Mouse (Mus musculus): ENCODE measurements around the gene Abcb6. TPM values are rescaled to one million over a fixed set of nuclear protein-coding genes. Genes with fewer than 3 reads are reported as not detected.
A peak's percentile ranks its signal among the peaks of the same experiment; 100 is the strongest.

The Abcb6 gene
- polyA plus RNA-seq, 1 experiment from 2014 or later: 12.0 TPM

DNA sequence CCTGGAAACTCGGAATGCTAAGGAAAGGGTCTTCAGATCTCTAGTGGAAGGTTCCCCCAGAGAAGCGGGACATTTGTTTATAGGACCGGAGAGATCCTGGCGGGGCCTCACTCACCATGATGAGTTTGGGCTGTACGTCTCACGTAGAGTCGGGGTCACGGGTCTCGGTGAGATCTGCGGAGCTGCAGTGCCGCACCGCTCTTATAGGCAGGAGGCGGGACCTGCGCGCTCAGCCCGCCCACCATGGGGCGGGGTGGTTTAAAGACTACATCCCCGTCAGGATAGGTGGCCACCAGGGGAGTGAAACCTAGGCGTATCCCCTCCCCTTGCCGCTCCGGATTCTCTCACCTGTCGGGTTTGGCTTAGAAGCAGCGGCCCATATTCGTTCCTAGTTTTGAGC lies 38.9 kb upstream of the Abcb6 start:
- H3K9me3 ChIP-seq (replicated peaks; ENCODE audit: control insufficient read depth, low read length): no peaks in the 10 kb centered on the region
- peaks cover 5% of the 10 kb centered on the region; the same call in 1 of the 2 replicates for H3K36me3 ChIP-seq (ENCODE audit: control insufficient read depth, insufficient read depth, low read length)
- peak overlapping the region; percentile 65 for H3K9ac ChIP-seq (ENCODE audit: low read depth, low read length)
- H3K27me3 ChIP-seq (ENCODE audit: control insufficient read depth, insufficient read depth, low read length): peaks cover 54% of the 10 kb centered on the region
- peaks cover 6% of the 10 kb centered on the region; the same call in 1 of the 2 replicates for H3K4me1 ChIP-seq (ENCODE audit: control insufficient read depth, insufficient read depth, low read length)
- peak; percentile 86 for ATAC-seq (replicated peaks; ENCODE audit: insufficient number of reproducible peaks, low FRiP score, low TSS enrichment)
- H3K27ac ChIP-seq (ENCODE audit: low read depth, low read length): no peak overlapping the region
- peak overlapping the region; percentile 67 for H3K4me3 ChIP-seq (ENCODE audit: low read depth, low read length)
- WGBS (ENCODE audit: insufficient replicate concordance): under 1% methylated on average over 24 of the region's 24 CpGs
- peak overlapping the region; percentile 100 for H3K4me2 ChIP-seq

DNA sequence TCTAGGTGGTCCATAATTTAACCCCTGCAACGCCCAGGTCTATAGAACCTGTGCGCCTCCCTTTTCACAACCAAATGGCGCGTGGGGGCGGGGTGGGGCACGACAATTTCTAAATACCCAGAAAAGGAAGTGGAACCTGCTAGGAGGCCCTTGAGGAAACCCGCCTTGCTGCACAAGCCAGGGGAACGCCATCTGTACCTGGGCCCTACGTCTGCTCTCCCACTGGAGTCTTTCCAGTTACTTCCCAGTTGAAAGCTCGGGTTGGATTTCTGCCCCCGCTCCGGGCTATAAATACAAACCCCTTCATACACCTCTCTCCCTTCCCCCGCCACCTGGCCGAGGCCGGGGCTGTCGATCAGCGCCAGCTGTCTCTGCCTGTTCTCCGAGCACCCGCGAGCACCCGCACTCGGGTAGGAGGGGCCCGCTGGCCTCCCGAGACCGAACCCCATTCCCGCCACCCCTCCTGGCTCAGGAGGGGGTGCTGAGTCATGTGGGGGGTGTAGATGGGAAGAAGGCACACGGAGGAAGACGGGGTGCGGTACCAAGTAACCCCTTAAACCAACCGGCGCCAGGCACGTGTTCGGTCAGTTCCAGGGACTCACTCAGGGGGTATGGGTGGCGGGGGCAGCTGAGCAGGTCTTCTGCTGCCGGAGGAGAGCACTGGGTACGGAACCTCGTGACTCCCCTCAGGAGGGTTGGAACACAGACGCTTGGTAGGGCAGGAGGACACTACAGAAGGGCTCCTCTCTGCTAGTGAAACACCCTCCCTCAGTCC lies 38.2 kb upstream of the Abcb6 start:
- Histone ChIP-seq H3K27ac (ENCODE audit: low read depth, low read length) (no peak overlapping the region), H3K4me3 (ENCODE audit: low read depth, low read length) (peak overlapping the region; percentile 67), H3K36me3 (ENCODE audit: control insufficient read depth, insufficient read depth, low read length) (peaks cover 8% of the 10 kb centered on the region), H3K4me1 (ENCODE audit: control insufficient read depth, insufficient read depth, low read length) (peaks cover 6% of the 10 kb centered on the region; the same call in 1 of the 2 replicates), H3K9me3 (replicated peaks; ENCODE audit: control insufficient read depth, low read length) (no peaks in the 10 kb centered on the region), H3K27me3 (ENCODE audit: control insufficient read depth, insufficient read depth, low read length) (peaks cover 54% of the 10 kb centered on the region), H3K9ac (ENCODE audit: low read depth, low read length) (peak overlapping the region; percentile 65), H3K4me2 (peak overlapping the region; percentile 100)
- 2% methylated on average over 38 of the region's 38 CpGs for WGBS (ENCODE audit: insufficient replicate concordance)
- peak; percentile 43 for ATAC-seq (replicated peaks; ENCODE audit: insufficient number of reproducible peaks, low FRiP score, low TSS enrichment)

DNA sequence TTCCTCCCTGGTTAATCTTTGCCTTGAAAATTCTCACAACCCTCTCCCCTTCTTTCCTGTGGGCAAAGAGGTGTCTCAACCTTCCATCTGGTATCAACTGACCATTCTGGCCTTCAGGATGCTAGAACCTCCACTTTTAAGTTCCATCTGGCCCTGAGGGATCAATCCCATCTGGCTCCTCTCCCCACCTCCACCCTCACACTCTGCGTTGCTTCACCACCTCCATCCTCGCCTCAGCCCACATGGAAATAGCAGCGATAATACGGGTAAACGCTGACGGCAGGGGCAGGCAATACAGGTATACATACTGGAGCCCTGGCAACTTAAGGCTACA lies 37.7 kb upstream of the Abcb6 start:
- no peaks in the 10 kb centered on the region for H3K9me3 ChIP-seq (replicated peaks; ENCODE audit: control insufficient read depth, low read length)
- H3K27me3 ChIP-seq (ENCODE audit: control insufficient read depth, insufficient read depth, low read length): peaks cover 53% of the 10 kb centered on the region
- H3K4me2 ChIP-seq: peak overlapping the region; percentile 100
- no peak for ATAC-seq (replicated peaks; ENCODE audit: insufficient number of reproducible peaks, low FRiP score, low TSS enrichment)
- H3K4me3 ChIP-seq (ENCODE audit: low read depth, low read length): peak overlapping the region; percentile 67
- peaks cover 8% of the 10 kb centered on the region for H3K4me1 ChIP-seq (ENCODE audit: control insufficient read depth, insufficient read depth, low read length)
- 2% methylated on average over 6 of the region's 6 CpGs for WGBS (ENCODE audit: insufficient replicate concordance)
- peaks cover 9% of the 10 kb centered on the region for H3K36me3 ChIP-seq (ENCODE audit: control insufficient read depth, insufficient read depth, low read length)
- H3K27ac ChIP-seq (ENCODE audit: low read depth, low read length): no peak overlapping the region
- 0 out of 2 replicates have a peak overlapping the region, but pooled peaks have one; percentile 65 for H3K9ac ChIP-seq (ENCODE audit: low read depth, low read length)

DNA sequence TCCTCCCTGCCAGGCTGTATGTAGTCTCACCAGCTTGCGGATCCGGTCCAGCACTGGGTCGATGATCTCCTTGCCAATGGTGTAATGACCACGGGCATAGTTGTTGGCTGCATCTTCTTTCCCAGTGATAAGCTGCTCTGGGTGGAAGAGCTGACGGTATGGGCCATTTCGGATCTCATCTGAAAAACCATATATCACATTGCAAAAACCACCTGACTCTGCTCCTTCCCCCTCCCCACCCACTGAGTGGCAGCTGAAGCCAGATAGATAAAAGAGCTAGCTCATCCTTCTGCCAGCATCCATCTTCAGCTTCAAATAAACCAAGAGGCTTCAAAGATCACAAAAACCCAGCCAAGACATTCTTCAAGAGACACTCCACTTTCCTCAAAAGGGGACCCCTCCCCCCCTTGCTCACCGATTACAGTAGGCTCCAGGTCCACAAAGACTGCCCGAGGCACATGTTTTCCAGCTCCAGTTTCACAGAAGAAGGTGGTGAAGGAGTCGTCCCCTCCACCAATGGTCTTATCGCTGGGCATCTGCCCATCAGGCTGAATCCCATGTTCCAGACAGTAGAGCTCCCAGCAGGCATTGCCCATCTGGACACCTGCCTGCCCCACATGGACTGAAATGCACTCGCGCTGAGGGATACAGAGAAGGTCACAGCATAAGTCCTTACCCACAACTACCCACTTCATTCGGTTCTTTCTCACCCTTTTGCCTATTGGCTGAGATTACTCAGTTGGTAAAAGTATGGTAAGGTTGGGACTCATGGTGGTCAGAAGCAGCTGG lies 36.8 kb upstream of the Abcb6 start:
- peaks cover 13% of the 10 kb centered on the region for H3K4me1 ChIP-seq (ENCODE audit: control insufficient read depth, insufficient read depth, low read length)
- H3K27me3 ChIP-seq (ENCODE audit: control insufficient read depth, insufficient read depth, low read length): peaks cover 52% of the 10 kb centered on the region
- peak overlapping the region; percentile 100 for H3K4me2 ChIP-seq
- no peak overlapping the region for H3K27ac ChIP-seq (ENCODE audit: low read depth, low read length)
- no peaks in the 10 kb centered on the region for H3K9me3 ChIP-seq (replicated peaks; ENCODE audit: control insufficient read depth, low read length)
- no peak overlapping the region for H3K9ac ChIP-seq (ENCODE audit: low read depth, low read length)
- no peak for ATAC-seq (replicated peaks; ENCODE audit: insufficient number of reproducible peaks, low FRiP score, low TSS enrichment)
- peaks cover 9% of the 10 kb centered on the region for H3K36me3 ChIP-seq (ENCODE audit: control insufficient read depth, insufficient read depth, low read length)
- H3K4me3 ChIP-seq (ENCODE audit: low read depth, low read length): 0 out of 2 replicates have a peak overlapping the region, but pooled peaks have one; percentile 67
- WGBS (ENCODE audit: insufficient replicate concordance): 66% methylated on average over 13 of the region's 13 CpGs

DNA sequence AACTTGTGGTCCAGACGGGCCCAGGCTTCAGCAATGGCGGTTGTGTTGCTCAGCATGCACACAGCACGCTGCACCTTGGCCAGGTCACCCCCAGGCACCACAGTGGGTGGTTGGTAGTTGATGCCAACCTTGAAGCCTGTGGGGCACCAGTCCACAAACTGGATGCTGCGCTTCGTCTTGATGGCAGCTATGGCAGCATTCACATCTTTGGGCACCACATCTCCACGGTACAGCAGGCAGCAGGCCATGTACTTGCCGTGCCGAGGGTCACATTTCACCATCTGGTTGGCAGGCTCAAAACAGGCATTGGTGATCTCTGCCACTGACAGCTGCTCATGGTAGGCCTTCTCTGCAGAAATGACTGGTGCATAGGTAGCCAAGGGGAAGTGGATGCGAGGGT lies 35.6 kb upstream of the Abcb6 start:
- Histone ChIP-seq H3K36me3 (ENCODE audit: control insufficient read depth, insufficient read depth, low read length) (peaks cover 9% of the 10 kb centered on the region), H3K27ac (ENCODE audit: low read depth, low read length) (no peak overlapping the region), H3K9ac (ENCODE audit: low read depth, low read length) (no peak overlapping the region), H3K4me1 (ENCODE audit: control insufficient read depth, insufficient read depth, low read length) (peaks cover 21% of the 10 kb centered on the region), H3K4me2 (no peak overlapping the region), H3K27me3 (ENCODE audit: control insufficient read depth, insufficient read depth, low read length) (peaks cover 42% of the 10 kb centered on the region), H3K9me3 (replicated peaks; ENCODE audit: control insufficient read depth, low read length) (no peaks in the 10 kb centered on the region), H3K4me3 (ENCODE audit: low read depth, low read length) (no peak overlapping the region)
- ATAC-seq (replicated peaks; ENCODE audit: insufficient number of reproducible peaks, low FRiP score, low TSS enrichment): no peak
- WGBS (ENCODE audit: insufficient replicate concordance): 95% methylated on average over 9 of the region's 9 CpGs

DNA sequence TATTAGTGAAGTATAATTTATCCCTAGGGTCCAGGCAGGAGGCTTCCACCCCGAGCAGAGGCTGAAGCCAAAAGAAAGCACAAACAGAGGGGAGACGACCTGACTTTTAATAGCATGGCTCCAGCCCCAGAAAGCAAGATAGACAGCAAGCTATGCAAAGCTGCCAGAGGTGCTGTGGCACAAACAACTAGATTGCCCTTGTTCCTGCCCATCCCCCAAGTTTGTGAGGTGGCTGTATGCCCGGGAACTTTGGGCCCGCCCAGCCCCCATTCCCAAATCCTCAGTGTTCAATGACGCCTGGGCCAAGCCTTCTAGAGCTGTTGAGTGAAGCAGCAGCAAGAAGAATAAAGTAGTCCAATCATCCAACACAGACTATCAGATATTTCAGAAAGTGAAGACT lies 34.7 kb upstream of the Abcb6 start:
- no peak for ATAC-seq (replicated peaks; ENCODE audit: insufficient number of reproducible peaks, low FRiP score, low TSS enrichment)

DNA sequence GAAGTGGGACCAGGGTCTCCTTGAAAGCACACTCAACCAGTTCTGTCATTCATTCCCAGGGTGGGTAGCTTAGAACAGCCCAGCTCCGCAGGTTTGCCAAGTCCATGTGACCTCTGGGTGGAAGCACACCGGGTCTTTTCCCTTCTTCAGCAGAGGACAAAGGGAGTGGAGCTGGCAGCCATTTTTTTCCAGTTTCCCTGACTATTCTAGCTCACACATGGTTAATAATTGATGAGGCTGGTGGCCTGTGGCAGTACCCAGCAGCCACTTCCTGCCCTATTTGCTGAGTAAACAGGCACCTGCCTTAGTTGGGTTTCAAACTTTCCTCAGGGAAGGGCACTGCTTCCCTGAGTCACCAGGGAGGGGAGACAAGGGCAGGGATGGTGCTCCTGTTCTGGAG lies 34.2 kb upstream of the Abcb6 start:
- WGBS (ENCODE audit: insufficient replicate concordance): 70% methylated on average over 2 of the region's 2 CpGs
- Histone ChIP-seq H3K27ac (ENCODE audit: low read depth, low read length) (no peak overlapping the region), H3K27me3 (ENCODE audit: control insufficient read depth, insufficient read depth, low read length) (peaks cover 33% of the 10 kb centered on the region), H3K4me1 (ENCODE audit: control insufficient read depth, insufficient read depth, low read length) (peaks cover 23% of the 10 kb centered on the region), H3K4me3 (ENCODE audit: low read depth, low read length) (no peak overlapping the region), H3K36me3 (ENCODE audit: control insufficient read depth, insufficient read depth, low read length) (peaks cover 9% of the 10 kb centered on the region), H3K9ac (ENCODE audit: low read depth, low read length) (no peak overlapping the region), H3K4me2 (no peak overlapping the region), H3K9me3 (replicated peaks; ENCODE audit: control insufficient read depth, low read length) (no peaks in the 10 kb centered on the region)
- no peak for ATAC-seq (replicated peaks; ENCODE audit: insufficient number of reproducible peaks, low FRiP score, low TSS enrichment)

More for the DNA sequence above, 34.7 kb upstream of the Abcb6 start:
- Histone ChIP-seq H3K9ac (ENCODE audit: low read depth, low read length) (no peak overlapping the region), H3K4me1 (ENCODE audit: control insufficient read depth, insufficient read depth, low read length) (peaks cover 25% of the 10 kb centered on the region), H3K27me3 (ENCODE audit: control insufficient read depth, insufficient read depth, low read length) (peaks cover 33% of the 10 kb centered on the region), H3K27ac (ENCODE audit: low read depth, low read length) (no peak overlapping the region), H3K4me2 (no peak overlapping the region), H3K36me3 (ENCODE audit: control insufficient read depth, insufficient read depth, low read length) (peaks cover 9% of the 10 kb centered on the region), H3K4me3 (ENCODE audit: low read depth, low read length) (no peak overlapping the region), H3K9me3 (replicated peaks; ENCODE audit: control insufficient read depth, low read length) (no peaks in the 10 kb centered on the region)
- WGBS (ENCODE audit: insufficient replicate concordance): 71% methylated on average over 5 of the region's 5 CpGs

DNA sequence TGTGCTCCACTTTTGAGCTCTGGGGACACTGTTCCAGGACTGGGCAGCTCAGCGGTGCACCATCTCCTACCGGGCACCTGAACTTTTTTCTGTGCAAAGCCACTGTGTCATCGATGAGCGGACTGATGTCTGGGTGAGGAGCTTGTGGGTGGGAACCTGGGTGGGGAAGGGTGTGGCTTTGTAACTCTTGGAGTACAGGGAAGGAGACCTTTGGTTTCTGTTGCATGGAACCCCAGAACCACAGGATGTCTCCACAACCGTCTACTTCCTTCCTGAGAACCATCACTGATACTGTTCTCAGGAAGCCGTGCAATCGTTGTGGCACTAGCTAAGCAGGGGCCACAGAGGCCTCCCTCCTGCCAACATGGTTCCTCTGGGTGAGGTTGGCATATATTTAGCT lies 32.9 kb upstream of the Abcb6 start:
- no peak overlapping the region for H3K4me2 ChIP-seq
- H3K9ac ChIP-seq (ENCODE audit: low read depth, low read length): no peak overlapping the region
- WGBS (ENCODE audit: insufficient replicate concordance): 79% methylated on average over 7 of the region's 7 CpGs
- H3K27ac ChIP-seq (ENCODE audit: low read depth, low read length): no peak overlapping the region
- peaks cover 9% of the 10 kb centered on the region for H3K36me3 ChIP-seq (ENCODE audit: control insufficient read depth, insufficient read depth, low read length)
- peaks cover 32% of the 10 kb centered on the region for H3K27me3 ChIP-seq (ENCODE audit: control insufficient read depth, insufficient read depth, low read length)
- no peak overlapping the region for H3K4me3 ChIP-seq (ENCODE audit: low read depth, low read length)
- peaks cover 22% of the 10 kb centered on the region for H3K4me1 ChIP-seq (ENCODE audit: control insufficient read depth, insufficient read depth, low read length)
- no peak for ATAC-seq (replicated peaks; ENCODE audit: insufficient number of reproducible peaks, low FRiP score, low TSS enrichment)
- H3K9me3 ChIP-seq (replicated peaks; ENCODE audit: control insufficient read depth, low read length): no peaks in the 10 kb centered on the region
